Mouse (Mus musculus) heart, embryonic 11.5 days (tissue): ENCODE data around the gene Ap5m1. TPM values are rescaled to one million over a fixed set of nuclear protein-coding genes. Genes with fewer than 3 reads are reported as not detected.

Source experiments
- ATAC-seq: fragments of 200-750 bp; cut with Nextera tagmentation; replicated peaks from 2 replicates; pipeline ENCODE4 v1.8.0; 2017; ENCODE audit warnings: moderate library complexity; ENCODE audit not compliant: insufficient number of reproducible peaks, low FRiP score, low TSS enrichment
- H3K27ac ChIP-seq: fragments of 300-500 bp; sonication (generic); 2 replicates; pipeline ENCODE4 v1.5.1; 2014; ENCODE audit warnings: mild to moderate bottlenecking, low read depth, low read length
- H3K27me3 ChIP-seq: fragments of 300-500 bp; sonication (generic); 2 replicates; pipeline ENCODE4 v1.6.1; 2014; ENCODE audit warnings: mild to moderate bottlenecking, low read length, mixed read lengths; ENCODE audit not compliant: control insufficient read depth, insufficient read depth
- H3K36me3 ChIP-seq: fragments of 300-500 bp; sonication (generic); 2 replicates; pipeline ENCODE4 v1.6.1; 2014; ENCODE audit warnings: mild to moderate bottlenecking, low read length, moderate library complexity, mixed read lengths; ENCODE audit not compliant: control insufficient read depth, insufficient read depth
- H3K4me1 ChIP-seq: fragments of 300-500 bp; sonication (generic); 2 replicates; pipeline ENCODE4 v1.6.1; 2014; ENCODE audit warnings: low read length; ENCODE audit not compliant: control insufficient read depth, insufficient read depth
- H3K4me2 ChIP-seq: fragments of 300-500 bp; sonication (generic); 2 replicates; pipeline ENCODE4 v1.6.1; 2014; ENCODE audit warnings: mild to moderate bottlenecking, moderate library complexity
- H3K4me3 ChIP-seq: fragments of 300-500 bp; sonication (generic); 2 replicates; pipeline ENCODE4 v1.5.1; 2014; ENCODE audit warnings: low read depth, low read length
- H3K9ac ChIP-seq: fragments of 300-500 bp; sonication (generic); 2 replicates; pipeline ENCODE4 v1.6.1; 2014; ENCODE audit warnings: mild to moderate bottlenecking, low read depth, low read length, moderate library complexity
- H3K9me3 ChIP-seq: fragments of 300-500 bp; sonication (generic); replicated peaks from 2 replicates; pipeline ENCODE4 v1.6.1; 2016; ENCODE audit warnings: low read length; ENCODE audit not compliant: control insufficient read depth
- WGBS: fragments of 180-500 bp; shearing (Covaris S2); extraction: QIAGEN DNeasy Blood & Tissue Kit; methylation state at CpG from one replicate; pipeline ENCODE4 v1.1.7; 2014; ENCODE audit not compliant: insufficient replicate concordance; 5-methylcytosine and 5-hydroxymethylcytosine counted together
- polyA plus RNA-seq: library from polyadenylated mRNA; unstranded; fragments of >200 nt; fragmentation: Nextera tagmentation; extraction: Ambion mirVana; gene quantifications from 2 replicates; pipeline ENCODE4 v1.2.1, GENCODE M21; 2014

Ap5m1 gene
- 23.6 and 26.0 TPM in 2 replicates for polyA plus RNA-seq

- peaks cover 9% of the 10 kb centered on the region for H3K4me1 ChIP-seq
- peak within 1 kb of the TSS; percentile 70 for H3K4me2 ChIP-seq
- H3K27me3 ChIP-seq: no peaks in the 10 kb centered on the region
- H3K4me3 ChIP-seq: peak within 1 kb of the TSS; percentile 92
- H3K9me3 ChIP-seq: no peaks in the 10 kb centered on the region
- peak within 1 kb of the TSS; percentile 99 for H3K27ac ChIP-seq
- peak; percentile 76 for ATAC-seq
- H3K36me3 ChIP-seq: no peaks in the 10 kb centered on the region
- H3K9ac ChIP-seq: peak within 1 kb of the TSS; percentile 99
- under 1% methylated on average over 52 of the region's 62 CpGs for WGBS
Measured at GRCm38 (mm10) chr14:49065529-49066273, at the start of gene Ap5m1. Gene Ap5m1 (plus strand): TSS chr14:49066097.

GRCm38 (mm10) chr14:49019765-49020164 lies 46.1 kb upstream of the Ap5m1 start:
- no peaks in the 10 kb centered on the region for H3K4me1 ChIP-seq
- no peaks in the 10 kb centered on the region for H3K27me3 ChIP-seq
- WGBS: 87% methylated on average over 5 of the region's 5 CpGs
- 0 out of 2 replicates have a peak, but pooled peaks cover 13% of the 10 kb centered on the region for H3K36me3 ChIP-seq
- no peak overlapping the region for H3K4me3 ChIP-seq
- no peaks in the 10 kb centered on the region for H3K9me3 ChIP-seq
- H3K27ac ChIP-seq: no peak overlapping the region
- no peak overlapping the region for H3K4me2 ChIP-seq
- H3K9ac ChIP-seq: no peak overlapping the region
- no peak for ATAC-seq

- Histone ChIP-seq H3K27me3 (no peaks in the 10 kb centered on the region), H3K36me3 (peaks cover under 1% of the 10 kb centered on the region; the same call in 1 of the 2 replicates), H3K9ac (no peak overlapping the region), H3K4me1 (no peaks in the 10 kb centered on the region), H3K9me3 (no peaks in the 10 kb centered on the region), H3K4me2 (no peak overlapping the region), H3K27ac (no peak overlapping the region), H3K4me3 (no peak overlapping the region)
- WGBS: 90% methylated on average over 6 of the region's 6 CpGs
- no peak for ATAC-seq
Measured at GRCm38 (mm10) chr14:49027040-49027778, 38.7 kb upstream of the Ap5m1 start.

- Histone ChIP-seq H3K9ac (no peak overlapping the region), H3K9me3 (no peaks in the 10 kb centered on the region), H3K27me3 (no peaks in the 10 kb centered on the region), H3K36me3 (no peaks in the 10 kb centered on the region; the same call in 1 of the 2 replicates), H3K4me2 (no peak overlapping the region), H3K27ac (no peak overlapping the region), H3K4me1 (no peaks in the 10 kb centered on the region), H3K4me3 (no peak overlapping the region)
- 88% methylated on average over 3 of the region's 3 CpGs for WGBS
- ATAC-seq: no peak
Measured at GRCm38 (mm10) chr14:49027779-49028368, 38.0 kb upstream of the Ap5m1 start.

- no peak overlapping the region for H3K4me3 ChIP-seq
Measured at GRCm38 (mm10) chr14:49028991-49029390, 36.9 kb upstream of the Ap5m1 start.

GRCm38 (mm10) chr14:49045610-49046009 lies 20.3 kb upstream of the Ap5m1 start:
- Histone ChIP-seq H3K9me3 (no peaks in the 10 kb centered on the region), H3K27me3 (no peaks in the 10 kb centered on the region), H3K4me1 (no peaks in the 10 kb centered on the region), H3K4me2 (no peak overlapping the region), H3K27ac (no peak overlapping the region), H3K4me3 (no peak overlapping the region), H3K36me3 (no peaks in the 10 kb centered on the region), H3K9ac (no peak overlapping the region)
- WGBS: 94% methylated on average over 4 of the region's 4 CpGs
- ATAC-seq: no peak

More at GRCm38 (mm10) chr14:49028991-49029390, 36.9 kb upstream of the Ap5m1 start:
- H3K27ac ChIP-seq: no peak overlapping the region
- no peaks in the 10 kb centered on the region; the same call in 1 of the 2 replicates for H3K36me3 ChIP-seq
- H3K4me2 ChIP-seq: no peak overlapping the region
- no peaks in the 10 kb centered on the region for H3K9me3 ChIP-seq
- no peaks in the 10 kb centered on the region for H3K27me3 ChIP-seq
- H3K9ac ChIP-seq: no peak overlapping the region
- 89% methylated on average over 5 of the region's 5 CpGs for WGBS
- no peaks in the 10 kb centered on the region for H3K4me1 ChIP-seq
- no peak for ATAC-seq

- H3K4me1 ChIP-seq: no peaks in the 10 kb centered on the region
- no peaks in the 10 kb centered on the region for H3K9me3 ChIP-seq
- no peak overlapping the region for H3K27ac ChIP-seq
- H3K4me2 ChIP-seq: no peak overlapping the region
- H3K27me3 ChIP-seq: no peaks in the 10 kb centered on the region
- H3K36me3 ChIP-seq: no peaks in the 10 kb centered on the region
- no peak for ATAC-seq
- no peak overlapping the region for H3K9ac ChIP-seq
- H3K4me3 ChIP-seq: no peak overlapping the region
Measured at GRCm38 (mm10) chr14:49049492-49049891, 16.4 kb upstream of the Ap5m1 start.

- H3K4me2 ChIP-seq: no peak overlapping the region
- WGBS: 85% methylated on average over 2 of the region's 2 CpGs
- ATAC-seq: no peak
Measured at GRCm38 (mm10) chr14:49063838-49064237, 2.1 kb upstream of the Ap5m1 start.

More at GRCm38 (mm10) chr14:49063838-49064237, 2.1 kb upstream of the Ap5m1 start:
- Histone ChIP-seq H3K27me3 (no peaks in the 10 kb centered on the region), H3K27ac (no peak overlapping the region), H3K4me3 (no peak overlapping the region), H3K4me1 (peaks cover 9% of the 10 kb centered on the region), H3K36me3 (no peaks in the 10 kb centered on the region), H3K9me3 (no peaks in the 10 kb centered on the region), H3K9ac (no peak overlapping the region)
